Mouse (Mus musculus): Measurements from ENCODE around the gene Lrrtm4. TPM values are rescaled to one million over a fixed set of nuclear protein-coding genes. Genes with fewer than 3 reads are reported as not detected.

Gene Lrrtm4
- total and polyA plus RNA-seq, 3 experiments = not detected

DNA sequence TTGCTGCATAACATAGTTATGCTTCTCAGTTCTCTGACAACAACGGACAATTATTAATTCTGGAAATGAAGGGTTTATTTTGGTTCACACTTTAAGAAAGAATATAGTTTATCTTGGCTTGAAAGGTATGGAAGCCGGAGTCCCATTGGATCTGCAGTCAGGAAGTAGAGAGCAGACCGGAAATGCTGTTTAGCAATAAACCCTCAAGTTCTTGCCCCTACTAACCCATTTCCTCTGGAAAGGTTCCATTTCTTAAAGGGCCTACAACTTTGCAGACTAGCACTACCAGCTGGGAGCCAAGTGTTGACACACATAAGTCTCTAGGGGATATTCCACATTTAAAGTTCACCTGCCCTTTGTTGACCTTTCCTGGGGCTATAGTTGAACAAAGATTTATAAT is 309.7 kb downstream of the Lrrtm4 start:
- no peak for DNase-seq
- TF ChIP-seq EP300 (IDR thresholded peaks at IDR 0.05; ENCODE audit: insufficient read depth, low read depth, low read length) = no peak
- no peak for TF ChIP-seq CTCF (IDR thresholded peaks at IDR 0.05)
- no peak for TF ChIP-seq POLR2A (IDR thresholded peaks at IDR 0.05; ENCODE audit: insufficient read depth, low read depth, low read length)
- Histone ChIP-seq H3K9ac (ENCODE audit: low read depth, low read length) (no peak overlapping the region), H3K4me3 (no peak overlapping the region), H3K36me3 (ENCODE audit: control insufficient read depth, insufficient read depth, low read length) (no peaks in the 10 kb centered on the region), H3K4me1 (ENCODE audit: control insufficient read depth, insufficient read depth, low read length) (no peaks in the 10 kb centered on the region), H3K27ac (no peak overlapping the region), H3K79me2 (replicated peaks; ENCODE audit: control insufficient read depth, insufficient read depth, low read length) (no peaks in the 10 kb centered on the region), H3K27me3 (ENCODE audit: control insufficient read depth, insufficient read depth, low read length) (no peaks in the 10 kb centered on the region)
- 32% methylated on average over 3 of the region's 3 CpGs for WGBS
- intact Hi-C loops (cut with DNase I) = no loop called here

- 61% methylated on average over 3 of the region's 3 CpGs for WGBS
- Histone ChIP-seq H3K4me1 (ENCODE audit: control insufficient read depth, insufficient read depth, low read length) (no peaks in the 10 kb centered on the region), H3K9ac (ENCODE audit: low read depth, low read length) (no peak overlapping the region), H3K27me3 (ENCODE audit: control insufficient read depth, insufficient read depth, low read length) (no peaks in the 10 kb centered on the region), H3K27ac (no peak overlapping the region), H3K4me3 (no peak overlapping the region), H3K36me3 (ENCODE audit: control insufficient read depth, insufficient read depth, low read length) (no peaks in the 10 kb centered on the region), H3K79me2 (replicated peaks; ENCODE audit: control insufficient read depth, insufficient read depth, low read length) (no peaks in the 10 kb centered on the region)
- intact Hi-C loops (cut with DNase I) = no loop called here
- no peak for DNase-seq
- TF ChIP-seq POLR2A (IDR thresholded peaks at IDR 0.05; ENCODE audit: insufficient read depth, low read depth, low read length) = no peak
- no peak for TF ChIP-seq CTCF (IDR thresholded peaks at IDR 0.05)
- no peak for TF ChIP-seq EP300 (IDR thresholded peaks at IDR 0.05; ENCODE audit: insufficient read depth, low read depth, low read length)
Measured at GRCm38 (mm10) chr6:80331751-80332150, 313.1 kb downstream of the Lrrtm4 start.

DNA sequence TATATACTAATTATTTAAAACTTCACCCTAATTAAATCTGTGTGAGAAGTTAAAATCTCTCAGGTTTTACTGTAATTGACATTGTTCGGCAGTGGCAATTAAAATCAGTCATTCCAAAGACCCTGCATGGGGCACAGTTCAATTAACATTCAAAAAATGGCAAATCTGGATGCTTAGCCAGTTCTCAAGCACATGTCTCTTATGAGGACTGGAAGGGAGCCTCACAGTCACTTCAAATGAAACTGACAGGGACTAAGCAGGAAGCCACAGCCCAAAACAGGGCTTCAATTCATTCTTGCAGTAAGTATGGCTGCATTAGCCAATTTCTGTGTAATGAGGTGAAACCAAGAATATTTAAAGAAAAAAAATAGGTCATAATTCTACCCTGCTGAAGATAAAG is 333.6 kb downstream of the Lrrtm4 start:
- 78% methylated on average over 1 of the region's 1 CpGs for WGBS
- intact Hi-C loops (cut with DNase I) = no loop called here
- no peak for TF ChIP-seq CTCF (IDR thresholded peaks at IDR 0.05)
- TF ChIP-seq EP300 (IDR thresholded peaks at IDR 0.05; ENCODE audit: insufficient read depth, low read depth, low read length) = no peak
- no peak for TF ChIP-seq POLR2A (IDR thresholded peaks at IDR 0.05; ENCODE audit: insufficient read depth, low read depth, low read length)
- Histone ChIP-seq H3K27me3 (ENCODE audit: control insufficient read depth, insufficient read depth, low read length) (no peaks in the 10 kb centered on the region), H3K4me3 (no peak overlapping the region), H3K9ac (ENCODE audit: low read depth, low read length) (no peak overlapping the region), H3K36me3 (ENCODE audit: control insufficient read depth, insufficient read depth, low read length) (no peaks in the 10 kb centered on the region), H3K27ac (no peak overlapping the region), H3K4me1 (ENCODE audit: control insufficient read depth, insufficient read depth, low read length) (no peaks in the 10 kb centered on the region), H3K79me2 (replicated peaks; ENCODE audit: control insufficient read depth, insufficient read depth, low read length) (no peaks in the 10 kb centered on the region)
- no peak for DNase-seq

DNA sequence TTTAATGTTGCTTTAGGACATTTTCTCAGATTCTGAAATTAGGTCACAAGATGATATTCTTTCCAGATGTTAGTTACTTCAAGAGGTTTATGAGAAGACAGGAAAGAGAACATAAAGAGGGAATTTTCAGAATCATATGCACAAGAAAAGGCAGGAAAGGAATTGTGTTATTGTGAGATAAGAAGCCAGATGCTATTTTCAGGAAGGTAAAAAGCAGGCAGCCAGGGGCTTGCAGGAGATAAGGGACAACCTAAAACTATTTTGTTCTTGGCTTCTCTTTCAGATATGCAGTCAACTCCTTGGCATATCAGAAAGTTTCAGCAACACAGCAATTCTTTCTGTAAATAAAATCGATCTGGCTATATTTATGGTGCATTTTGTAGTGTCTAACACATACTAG is 338.4 kb downstream of the Lrrtm4 start:
- H3K79me2 ChIP-seq (replicated peaks; ENCODE audit: control insufficient read depth, insufficient read depth, low read length) = no peaks in the 10 kb centered on the region
- intact Hi-C loops (cut with DNase I) = no loop called here
- DNase-seq = no peak
- no peaks in the 10 kb centered on the region for H3K27me3 ChIP-seq (ENCODE audit: control insufficient read depth, insufficient read depth, low read length)
- 8% methylated on average over 1 of the region's 1 CpGs for WGBS
- H3K9ac ChIP-seq (ENCODE audit: low read depth, low read length) = no peak overlapping the region
- TF ChIP-seq CTCF (IDR thresholded peaks at IDR 0.05) (no peak), EP300 (IDR thresholded peaks at IDR 0.05; ENCODE audit: insufficient read depth, low read depth, low read length) (no peak), POLR2A (IDR thresholded peaks at IDR 0.05; ENCODE audit: insufficient read depth, low read depth, low read length) (no peak)
- no peak overlapping the region for H3K27ac ChIP-seq
- H3K4me3 ChIP-seq = no peak overlapping the region
- H3K36me3 ChIP-seq (ENCODE audit: control insufficient read depth, insufficient read depth, low read length) = no peaks in the 10 kb centered on the region
- H3K4me1 ChIP-seq (ENCODE audit: control insufficient read depth, insufficient read depth, low read length) = no peaks in the 10 kb centered on the region

GRCm38 (mm10) chr6:80363593-80363992 is 344.9 kb downstream of the Lrrtm4 start:
- Histone ChIP-seq H3K36me3 (ENCODE audit: control insufficient read depth, insufficient read depth, low read length) (no peaks in the 10 kb centered on the region), H3K4me3 (no peak overlapping the region), H3K27me3 (ENCODE audit: control insufficient read depth, insufficient read depth, low read length) (no peaks in the 10 kb centered on the region), H3K4me1 (ENCODE audit: control insufficient read depth, insufficient read depth, low read length) (no peaks in the 10 kb centered on the region), H3K79me2 (replicated peaks; ENCODE audit: control insufficient read depth, insufficient read depth, low read length) (no peaks in the 10 kb centered on the region), H3K9ac (ENCODE audit: low read depth, low read length) (no peak overlapping the region), H3K27ac (no peak overlapping the region)
- DNase-seq = no peak
- TF ChIP-seq CTCF (IDR thresholded peaks at IDR 0.05) = no peak
- TF ChIP-seq EP300 (IDR thresholded peaks at IDR 0.05; ENCODE audit: insufficient read depth, low read depth, low read length) = no peak
- no peak for TF ChIP-seq POLR2A (IDR thresholded peaks at IDR 0.05; ENCODE audit: insufficient read depth, low read depth, low read length)
- intact Hi-C loops (cut with DNase I) = no loop called here

DNA sequence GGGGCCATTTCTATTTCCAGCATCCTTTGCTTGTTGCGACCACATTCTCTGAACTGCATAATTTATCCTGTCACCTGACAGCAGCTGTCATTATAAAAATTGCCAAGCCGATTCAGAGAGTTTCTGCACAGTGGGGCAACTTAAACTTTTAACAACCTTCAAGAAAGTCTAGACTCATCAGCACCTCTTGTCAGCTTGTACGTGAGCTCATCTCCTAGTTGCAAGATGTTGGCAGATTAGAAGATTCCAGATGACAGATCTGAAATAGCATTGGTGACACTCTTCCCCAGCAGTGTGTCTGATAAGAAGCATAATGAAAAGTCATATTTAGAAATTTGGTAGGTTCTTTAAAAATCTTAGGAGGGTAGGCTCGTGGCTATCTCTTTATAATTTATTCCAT is 347.9 kb downstream of the Lrrtm4 start:
- no peak overlapping the region for H3K9ac ChIP-seq (ENCODE audit: low read depth, low read length)
- no peaks in the 10 kb centered on the region for H3K4me1 ChIP-seq (ENCODE audit: control insufficient read depth, insufficient read depth, low read length)
- 55% methylated on average over 4 of the region's 4 CpGs for WGBS
- H3K4me3 ChIP-seq = no peak overlapping the region
- no peak for DNase-seq
- TF ChIP-seq POLR2A (IDR thresholded peaks at IDR 0.05; ENCODE audit: insufficient read depth, low read depth, low read length) (no peak), CTCF (IDR thresholded peaks at IDR 0.05) (no peak), EP300 (IDR thresholded peaks at IDR 0.05; ENCODE audit: insufficient read depth, low read depth, low read length) (no peak)
- H3K27ac ChIP-seq = no peak overlapping the region
- intact Hi-C loops (cut with DNase I) = no loop called here
- H3K79me2 ChIP-seq (replicated peaks; ENCODE audit: control insufficient read depth, insufficient read depth, low read length) = no peaks in the 10 kb centered on the region
- H3K36me3 ChIP-seq (ENCODE audit: control insufficient read depth, insufficient read depth, low read length) = no peaks in the 10 kb centered on the region
- H3K27me3 ChIP-seq (ENCODE audit: control insufficient read depth, insufficient read depth, low read length) = no peaks in the 10 kb centered on the region
